Mouse (Mus musculus) 3T3-L1 (cell line): ENCODE results near the gene Inf2.

ENCODE experiments used
- DNase-seq: peaks from one replicate; pipeline ENCODE4 v3.0.0-alpha.2; 2015; ENCODE audit warnings: low read depth, low spot score

The Inf2 gene

GRCm38 (mm10) chr12:112588426-112589256 lies at the start of gene Inf2:
TSS of gene Inf2 (plus strand) at chr12:112588784.
- DNase-seq, result peak; percentile 85

GRCm38 (mm10) chr12:112539466-112539965 lies 49.1 kb upstream of the Inf2 start:
- no peak for DNase-seq

GRCm38 (mm10) chr12:112540321-112540720 lies 48.3 kb upstream of the Inf2 start:
- no peak for DNase-seq

GRCm38 (mm10) chr12:112541483-112542091 lies 47.0 kb upstream of the Inf2 start:
- no peak for DNase-seq

GRCm38 (mm10) chr12:112542257-112542919 lies 46.2 kb upstream of the Inf2 start:
- DNase-seq, result no peak

GRCm38 (mm10) chr12:112542920-112543300 lies 45.7 kb upstream of the Inf2 start:
- peak; percentile 93 for DNase-seq

- DNase-seq, result no peak
Observed at GRCm38 (mm10) chr12:112543941-112544340, 44.6 kb upstream of the Inf2 start.

- no peak for DNase-seq
Observed at GRCm38 (mm10) chr12:112544946-112545701, 43.5 kb upstream of the Inf2 start.

- no peak for DNase-seq
Observed at GRCm38 (mm10) chr12:112546110-112546509, 42.5 kb upstream of the Inf2 start.

- no peak for DNase-seq
Observed at GRCm38 (mm10) chr12:112549287-112549686, 39.3 kb upstream of the Inf2 start.

GRCm38 (mm10) chr12:112551861-112552375 lies 36.7 kb upstream of the Inf2 start:
- DNase-seq, result peak; percentile 89

GRCm38 (mm10) chr12:112552520-112552919 lies 36.1 kb upstream of the Inf2 start:
- DNase-seq, result no peak

GRCm38 (mm10) chr12:112554900-112555299 lies 33.7 kb upstream of the Inf2 start:
- no peak for DNase-seq

- DNase-seq, result no peak
Observed at GRCm38 (mm10) chr12:112556531-112557060, 32.0 kb upstream of the Inf2 start.

- DNase-seq, result no peak
Observed at GRCm38 (mm10) chr12:112557219-112557618, 31.4 kb upstream of the Inf2 start.

- DNase-seq, result no peak
Observed at GRCm38 (mm10) chr12:112559231-112559630, 29.4 kb upstream of the Inf2 start.

- DNase-seq, result no peak
Observed at GRCm38 (mm10) chr12:112559671-112560070, 28.9 kb upstream of the Inf2 start.

GRCm38 (mm10) chr12:112560176-112560797 lies 28.3 kb upstream of the Inf2 start:
- DNase-seq, result peak; percentile 47

- no peak for DNase-seq
Observed at GRCm38 (mm10) chr12:112561163-112561562, 27.4 kb upstream of the Inf2 start.

GRCm38 (mm10) chr12:112562462-112562861 lies 26.1 kb upstream of the Inf2 start:
- DNase-seq, result peak; percentile 19

- DNase-seq, result no peak
Observed at GRCm38 (mm10) chr12:112563011-112563410, 25.6 kb upstream of the Inf2 start.
